Mouse (Mus musculus) lung, adult 2 months (tissue): Measurements from ENCODE around the gene Lexm.

Source experiments
- CTCF ChIP-seq: fragments of 200-500 bp; IDR thresholded peaks from 2 replicates; pipeline ENCODE4 v1.5.1; 2011; ENCODE audit warnings: mild to moderate bottlenecking, low read length, control low read depth; ENCODE audit not compliant: insufficient read depth
- POLR2A ChIP-seq: fragments of 200-500 bp; IDR thresholded peaks from 2 replicates; pipeline ENCODE4 v1.6.1; 2011; ENCODE audit warnings: low read depth, mild to moderate bottlenecking, control low read depth, low read length, borderline replicate concordance; ENCODE audit errors: extremely low read depth

GRCm38 (mm10) chr4:106606639-106607554 lies 10.1 kb downstream of the Lexm start:
- no peak for TF ChIP-seq CTCF
- no peak for TF ChIP-seq POLR2A
